Mouse (Mus musculus) limb, embryonic 10.5 days (tissue): Measurements from ENCODE around the gene Eif4e1b. TPM values are rescaled to one million over a fixed set of nuclear protein-coding genes. Genes with fewer than 3 reads are reported as not detected.
"Not testable (repeated sequence)": the region's sequence is repeated elsewhere in the genome, so short reads cannot be mapped to it uniquely, and the experiment has no call there.

ENCODE experiments used
- DNase-seq: peaks from one replicate; pipeline ENCODE4 v3.0.0-alpha.2; 2017; ENCODE audit warnings: low spot score
- H3K27ac ChIP-seq: fragments of 300-500 bp; sonication (generic); 2 replicates; pipeline ENCODE4 v1.5.1; 2016; ENCODE audit warnings: mild to moderate bottlenecking
- H3K27me3 ChIP-seq: fragments of 300-500 bp; sonication (generic); 2 replicates; pipeline ENCODE4 v1.6.1; 2016; ENCODE audit warnings: low read depth, mild to moderate bottlenecking; ENCODE audit not compliant: poor library complexity, severe bottlenecking
- H3K36me3 ChIP-seq: fragments of 300-500 bp; sonication (generic); 2 replicates; pipeline ENCODE4 v1.6.1; 2016; ENCODE audit warnings: mild to moderate bottlenecking, moderate library complexity
- H3K4me1 ChIP-seq: fragments of 300-500 bp; sonication (generic); 2 replicates; pipeline ENCODE4 v1.6.1; 2016
- H3K4me3 ChIP-seq: fragments of 300-500 bp; sonication (generic); 2 replicates; pipeline ENCODE4 v1.5.1; 2016; ENCODE audit warnings: mild to moderate bottlenecking, moderate library complexity
- H3K9me3 ChIP-seq: fragments of 300-500 bp; sonication (generic); replicated peaks from 2 replicates; pipeline ENCODE4 v1.6.1; 2016; ENCODE audit warnings: mild to moderate bottlenecking
- WGBS: fragments of 180-500 bp; shearing (Covaris S2); methylation state at CpG from one replicate; pipeline ENCODE4 v1.1.7; 2016; 5-methylcytosine and 5-hydroxymethylcytosine counted together
- polyA plus RNA-seq: library from polyadenylated mRNA; unstranded; fragments of >200 nt; fragmentation: Nextera tagmentation; extraction: Ambion mirVana; gene quantifications from 2 replicates; pipeline ENCODE4 v1.2.1, GENCODE M21; 2016

The Eif4e1b gene
- polyA plus RNA-seq, 1 experiment from 2014 or later, result not detected

DNA sequence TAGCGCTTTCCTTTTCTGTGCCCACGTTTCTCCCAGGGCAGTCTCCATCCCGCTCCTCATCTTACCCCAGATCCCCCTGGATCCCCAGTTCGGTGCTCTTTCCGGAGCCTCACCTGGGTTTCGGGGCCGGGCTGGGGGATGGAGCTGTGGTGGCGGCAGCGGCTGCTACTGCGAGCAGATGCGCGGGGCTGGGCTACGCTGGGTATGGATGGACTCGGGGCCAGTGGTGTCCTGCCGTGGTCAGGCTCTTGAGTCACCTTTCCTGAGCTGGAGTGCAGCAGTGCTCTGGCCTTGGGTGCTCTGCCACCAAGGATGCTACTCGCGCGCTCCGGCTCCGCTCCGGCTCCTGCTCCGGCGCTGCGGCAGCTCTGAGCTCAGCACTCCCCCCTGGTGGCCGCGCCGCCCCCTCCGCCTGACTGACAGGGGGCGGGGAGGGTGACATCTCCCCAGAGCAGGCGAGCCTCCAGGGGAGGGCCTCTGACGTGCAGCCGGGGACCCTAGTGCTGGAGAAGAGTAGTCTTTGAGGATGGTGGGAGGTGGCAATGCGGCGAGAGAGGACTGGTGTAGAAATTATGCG is 17.5 kb upstream of the Eif4e1b start, which contains the start of gene Sncb:
TSS of gene Sncb (minus strand) at position 404 of the 577 bp plus-strand sequence.
- no peak within 1 kb of the TSS for H3K27ac ChIP-seq

DNA sequence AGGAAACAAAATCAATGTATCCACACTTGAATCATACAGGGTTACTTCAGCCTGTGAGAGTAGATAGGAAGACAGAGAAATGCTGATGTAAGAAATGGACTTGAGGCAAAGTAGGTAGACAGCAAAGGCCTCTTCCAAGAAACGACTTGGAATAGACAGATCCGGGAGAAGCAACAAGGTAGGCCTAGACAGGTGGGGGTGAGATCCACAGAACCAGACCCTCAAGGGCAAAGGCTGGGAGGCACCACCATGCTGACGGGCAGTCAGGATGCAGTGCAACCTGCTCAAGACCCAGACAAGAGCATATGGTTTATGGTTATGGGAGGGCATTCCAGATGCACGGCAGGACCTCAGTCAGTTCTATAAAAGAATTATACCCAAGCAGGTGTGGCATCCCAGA is 16.8 kb upstream of the Eif4e1b start:
- Histone ChIP-seq H3K27me3 (peaks cover 62% of the 10 kb centered on the region), H3K4me3 (no peak overlapping the region), H3K27ac (no peak overlapping the region), H3K4me1 (peaks cover 19% of the 10 kb centered on the region), H3K9me3 (no peaks in the 10 kb centered on the region), H3K36me3 (no peaks in the 10 kb centered on the region)
- 82% methylated on average over 4 of the region's 4 CpGs for WGBS
- DNase-seq, result no peak

More for the DNA sequence above, 17.5 kb upstream of the Eif4e1b start, which contains the start of gene Sncb:
- Histone ChIP-seq H3K9me3 (no peaks in the 10 kb centered on the region), H3K4me1 (peaks cover 19% of the 10 kb centered on the region), H3K27me3 (peaks cover 69% of the 10 kb centered on the region), H3K4me3 (peak within 1 kb of the TSS; percentile 45), H3K36me3 (no peaks in the 10 kb centered on the region)
- WGBS, result 3% methylated on average over 35 of the region's 35 CpGs
- DNase-seq, result peak; percentile 72

DNA sequence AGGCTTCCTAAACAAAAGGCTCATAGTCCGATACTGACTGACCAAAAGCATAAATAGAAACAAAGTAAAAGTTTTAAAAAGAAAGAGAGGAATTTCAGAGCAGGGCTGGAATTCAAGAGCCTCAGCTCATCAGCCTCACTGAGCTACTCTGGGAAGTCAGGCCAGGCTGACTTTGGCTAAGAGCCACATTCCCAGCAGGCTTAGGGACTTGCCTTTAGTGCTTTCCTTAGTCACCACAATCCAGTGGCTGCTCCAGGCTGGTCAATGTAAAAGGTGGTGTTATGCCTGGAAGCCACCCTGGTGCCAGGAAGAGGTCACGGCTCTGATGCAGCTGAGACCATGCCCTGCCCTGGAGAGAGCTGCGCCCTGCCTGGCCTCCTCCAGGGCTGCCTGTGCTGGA is 3.2 kb upstream of the Eif4e1b start:
- no peaks in the 10 kb centered on the region for H3K4me1 ChIP-seq
- 84% methylated on average over 3 of the region's 3 CpGs for WGBS
- H3K9me3 ChIP-seq, result no peaks in the 10 kb centered on the region
- no peak for DNase-seq
- no peak overlapping the region for H3K4me3 ChIP-seq
- H3K36me3 ChIP-seq, result no peaks in the 10 kb centered on the region
- no peaks in the 10 kb centered on the region for H3K27me3 ChIP-seq
- no peak overlapping the region for H3K27ac ChIP-seq

DNA sequence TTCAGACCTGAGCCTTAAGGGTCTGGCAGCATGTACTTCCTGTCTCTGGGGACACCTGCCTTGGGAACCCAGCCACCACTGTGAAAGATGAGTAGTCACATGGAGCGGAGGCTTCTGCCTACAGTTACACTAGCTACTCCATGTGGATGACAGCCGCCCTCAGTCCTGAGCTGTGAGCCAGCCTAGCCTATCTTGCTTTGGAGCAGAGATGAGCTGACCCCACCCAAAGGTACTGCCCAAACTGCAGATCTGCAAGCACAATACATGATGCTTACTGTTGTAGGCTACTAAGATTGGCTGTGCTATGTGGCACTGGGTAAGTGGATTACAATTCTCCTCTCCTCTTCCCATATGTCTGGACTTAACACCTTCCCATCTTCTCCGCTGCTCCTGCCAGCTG is 2.7 kb upstream of the Eif4e1b start:
- Histone ChIP-seq H3K9me3 (no peaks in the 10 kb centered on the region), H3K4me1 (no peaks in the 10 kb centered on the region), H3K27ac (no peak overlapping the region), H3K36me3 (no peaks in the 10 kb centered on the region), H3K4me3 (no peak overlapping the region), H3K27me3 (no peaks in the 10 kb centered on the region)
- WGBS, result 78% methylated on average over 3 of the region's 3 CpGs
- no peak for DNase-seq

DNA sequence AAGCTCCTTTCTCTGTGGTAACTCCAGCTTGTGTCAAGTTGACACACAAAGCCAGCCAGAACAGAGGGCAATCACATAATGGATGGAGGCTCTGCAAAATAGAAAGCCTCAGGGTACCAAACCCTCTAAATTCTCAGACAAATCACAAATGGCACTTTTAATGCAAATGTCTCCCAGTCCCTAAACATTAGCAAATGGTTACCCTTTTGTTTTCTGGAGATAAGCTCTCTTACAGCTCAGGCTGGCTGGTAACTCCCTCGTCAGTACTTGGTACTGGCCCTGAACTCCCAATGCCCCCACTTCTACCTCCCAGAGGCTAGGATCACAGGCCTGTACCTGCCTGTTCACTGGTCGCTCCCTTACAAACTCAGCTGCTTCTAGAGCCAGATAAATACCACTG is 563 bp upstream of the Eif4e1b start:
- Histone ChIP-seq H3K9me3 (no peaks in the 10 kb centered on the region), H3K4me3 (no peak overlapping the region), H3K4me1 (no peaks in the 10 kb centered on the region), H3K36me3 (no peaks in the 10 kb centered on the region), H3K27ac (no peak overlapping the region), H3K27me3 (0 out of 2 replicates have a peak, but pooled peaks cover 7% of the 10 kb centered on the region)
- DNase-seq, result no peak
- WGBS, result 51% methylated on average over 2 of the region's 2 CpGs

DNA sequence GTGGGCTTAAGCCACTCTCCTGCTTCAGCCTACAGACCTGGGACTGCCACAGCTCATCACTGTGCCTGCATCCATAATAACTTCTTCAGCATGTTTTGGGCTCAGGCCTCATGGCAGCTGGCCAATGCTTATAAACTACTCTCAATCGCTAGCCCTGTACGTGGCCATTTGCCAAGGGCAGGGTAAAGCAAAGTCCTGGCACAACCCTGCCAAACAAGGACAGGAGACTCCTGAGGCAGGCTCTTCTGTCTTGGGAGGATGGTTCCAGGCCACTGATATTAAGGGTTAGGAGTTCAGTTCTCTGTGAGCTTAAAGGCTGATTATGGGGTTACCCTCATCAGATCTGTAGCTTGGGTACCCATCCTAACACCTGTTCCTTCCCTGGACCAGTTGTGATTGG is 3.8 kb downstream of the Eif4e1b start:
- not testable (repeated sequence) for DNase-seq
- peaks cover 48% of the 10 kb centered on the region for H3K27me3 ChIP-seq

DNA sequence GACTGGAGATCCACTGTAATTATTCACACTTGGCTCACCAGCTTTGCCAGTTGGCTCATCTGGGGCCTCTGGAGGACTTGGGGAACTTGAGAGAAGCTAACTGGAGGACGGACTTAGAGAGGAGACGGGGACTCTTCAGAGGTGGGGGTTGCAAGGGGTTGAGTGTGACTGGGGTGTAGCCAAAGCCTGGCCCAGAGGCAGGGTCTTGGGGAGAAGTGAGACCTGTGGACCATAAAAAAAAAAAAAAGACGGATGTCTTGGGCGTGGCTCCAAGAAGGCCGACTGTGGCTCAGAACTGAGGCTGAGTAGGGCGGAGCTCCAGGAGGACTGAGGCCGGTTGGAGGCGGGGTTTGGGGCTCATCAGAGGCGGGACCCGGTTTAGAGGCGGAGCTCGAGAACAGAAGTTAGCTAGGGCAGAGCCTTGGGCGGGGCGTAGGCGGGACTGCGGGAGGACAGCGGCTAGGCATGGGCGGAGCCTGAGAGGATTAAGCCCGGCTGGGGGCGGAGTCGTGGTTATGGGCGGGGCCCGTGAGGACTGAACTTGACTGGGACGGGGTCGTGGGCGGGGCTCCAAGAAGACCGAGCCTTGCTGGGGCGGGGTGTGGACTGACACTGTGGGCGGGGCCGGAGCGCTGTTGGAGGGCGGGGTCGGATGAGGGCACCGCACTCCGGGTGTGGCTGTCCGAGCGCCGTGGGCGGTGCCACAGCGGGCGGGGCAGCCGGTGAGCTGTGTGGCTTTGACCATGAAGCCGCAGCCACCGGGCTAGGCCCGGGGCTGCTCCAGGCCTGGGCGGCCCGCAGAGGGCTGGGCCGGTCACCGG is 5.2 kb downstream of the Eif4e1b start, which contains the start of gene Tspan17:
TSS of gene Tspan17 (plus strand) at position 638 of the 821 bp plus-strand sequence.
- 2% methylated on average over 49 of the region's 49 CpGs for WGBS
- DNase-seq, result peak; percentile 93
- Histone ChIP-seq H3K27ac (peak within 1 kb of the TSS; percentile 33; the same call in 1 of the 2 replicates), H3K4me3 (peak within 1 kb of the TSS; percentile 61), H3K9me3 (no peaks in the 10 kb centered on the region), H3K36me3 (no peaks in the 10 kb centered on the region), H3K4me1 (peaks cover 23% of the 10 kb centered on the region), H3K27me3 (peaks cover 62% of the 10 kb centered on the region)

More for the DNA sequence above, 3.8 kb downstream of the Eif4e1b start:
- H3K9me3 ChIP-seq, H3K27ac ChIP-seq, H3K36me3 ChIP-seq, H3K4me3 ChIP-seq: not testable (repeated sequence)
- peaks cover 18% of the 10 kb centered on the region for H3K4me1 ChIP-seq
- 91% methylated on average over 2 of the region's 2 CpGs for WGBS

DNA sequence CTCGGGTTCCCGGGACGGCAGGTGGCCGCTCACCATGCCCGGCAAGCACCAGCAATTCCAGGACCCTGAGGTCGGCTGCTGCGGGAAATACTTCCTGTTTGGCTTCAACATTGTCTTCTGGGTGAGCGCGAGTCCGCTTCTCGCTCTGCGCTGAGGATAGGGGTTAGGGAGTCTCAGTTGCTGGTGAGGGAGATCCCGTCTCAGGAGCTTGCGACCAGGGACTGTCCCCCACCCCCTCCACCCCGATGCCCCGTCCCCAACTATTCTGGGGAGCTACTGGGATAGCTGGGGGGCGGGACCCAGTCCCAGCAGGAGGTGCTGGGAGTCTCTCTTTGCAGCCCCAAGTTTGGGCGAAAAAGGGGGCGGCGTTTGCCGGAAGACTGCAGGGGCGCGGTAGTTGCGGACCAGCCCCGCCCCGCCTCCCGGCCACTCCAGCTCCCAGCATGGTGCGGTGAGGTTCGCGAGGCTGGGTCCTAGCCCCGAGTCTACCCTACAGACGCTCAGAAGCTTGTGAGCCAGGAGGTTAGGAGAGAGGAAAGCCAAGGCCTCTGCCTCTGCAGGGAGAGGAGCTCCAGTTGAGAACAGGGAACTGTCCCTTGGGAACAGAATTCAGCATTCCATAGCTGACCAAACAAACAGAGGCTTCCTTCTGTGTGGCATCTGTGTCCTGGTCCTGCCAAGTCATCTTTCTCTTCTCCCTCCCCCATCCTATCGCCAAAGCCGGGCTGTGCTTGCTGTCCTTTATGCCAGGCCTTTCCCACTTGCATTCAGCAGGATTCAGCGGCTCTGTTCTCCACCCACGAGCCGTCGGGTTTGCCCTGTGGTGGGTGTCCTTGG is 6.0 kb downstream of the Eif4e1b start:
- 2% methylated on average over 38 of the region's 38 CpGs for WGBS
- peaks cover 69% of the 10 kb centered on the region for H3K27me3 ChIP-seq

DNA sequence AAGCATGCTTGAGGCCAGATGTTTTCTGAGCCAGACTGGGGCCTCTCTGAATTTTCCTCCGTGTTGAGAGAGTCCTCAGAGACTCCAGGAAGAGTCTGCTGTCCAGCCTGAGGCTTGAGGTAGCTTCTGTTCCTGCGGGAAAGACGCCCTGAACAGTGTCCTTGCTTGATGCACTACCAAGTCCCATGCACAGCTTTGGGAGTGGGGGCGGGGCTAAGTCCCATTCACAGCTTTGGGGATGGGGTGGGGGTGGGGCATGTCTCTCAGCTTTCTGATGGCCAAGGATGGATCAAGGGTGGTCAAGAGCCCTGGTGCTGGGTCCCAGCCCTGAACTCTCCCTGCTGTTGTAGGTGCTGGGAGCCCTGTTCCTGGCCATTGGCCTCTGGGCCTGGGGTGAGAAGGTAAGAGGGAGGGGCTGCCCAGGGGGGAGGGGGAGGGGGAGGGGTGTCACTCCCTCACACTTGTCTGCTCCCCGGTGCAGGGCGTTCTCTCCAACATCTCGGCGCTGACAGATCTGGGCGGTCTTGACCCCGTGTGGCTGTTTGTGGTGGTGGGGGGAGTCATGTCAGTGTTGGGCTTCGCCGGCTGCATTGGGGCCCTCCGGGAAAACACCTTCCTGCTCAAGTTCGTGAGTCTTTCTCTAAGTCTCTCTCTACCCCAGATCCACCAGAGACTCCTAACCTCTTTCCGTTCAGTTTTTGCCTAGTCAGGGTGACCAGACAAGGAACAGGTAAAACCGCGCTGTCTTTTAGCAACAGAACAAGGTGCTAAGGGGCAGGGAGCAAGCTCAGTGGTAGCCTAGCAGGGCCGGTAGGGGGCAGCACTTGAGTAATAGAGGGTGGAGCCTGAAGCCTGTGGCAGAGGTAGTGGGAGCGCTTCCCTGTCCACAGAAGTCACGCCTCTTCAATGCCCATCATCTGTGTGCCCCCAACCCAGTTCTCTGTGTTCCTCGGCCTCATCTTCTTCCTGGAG is 8.7 kb downstream of the Eif4e1b start:
- no peaks in the 10 kb centered on the region for H3K36me3 ChIP-seq
- H3K4me1 ChIP-seq, result peaks cover 28% of the 10 kb centered on the region
- no peak overlapping the region for H3K27ac ChIP-seq
- DNase-seq, result no peak
- WGBS, result 13% methylated on average over 21 of the region's 21 CpGs
- peaks cover 75% of the 10 kb centered on the region for H3K27me3 ChIP-seq
- no peak overlapping the region for H3K4me3 ChIP-seq
- H3K9me3 ChIP-seq, result no peaks in the 10 kb centered on the region

More for the DNA sequence above, 6.0 kb downstream of the Eif4e1b start:
- H3K9me3 ChIP-seq, result no peaks in the 10 kb centered on the region
- H3K4me3 ChIP-seq, result peak overlapping the region; percentile 61
- H3K27ac ChIP-seq, result peak overlapping the region; percentile 33; the same call in 1 of the 2 replicates
- DNase-seq, result no peak
- no peaks in the 10 kb centered on the region for H3K36me3 ChIP-seq
- H3K4me1 ChIP-seq, result peaks cover 28% of the 10 kb centered on the region

DNA sequence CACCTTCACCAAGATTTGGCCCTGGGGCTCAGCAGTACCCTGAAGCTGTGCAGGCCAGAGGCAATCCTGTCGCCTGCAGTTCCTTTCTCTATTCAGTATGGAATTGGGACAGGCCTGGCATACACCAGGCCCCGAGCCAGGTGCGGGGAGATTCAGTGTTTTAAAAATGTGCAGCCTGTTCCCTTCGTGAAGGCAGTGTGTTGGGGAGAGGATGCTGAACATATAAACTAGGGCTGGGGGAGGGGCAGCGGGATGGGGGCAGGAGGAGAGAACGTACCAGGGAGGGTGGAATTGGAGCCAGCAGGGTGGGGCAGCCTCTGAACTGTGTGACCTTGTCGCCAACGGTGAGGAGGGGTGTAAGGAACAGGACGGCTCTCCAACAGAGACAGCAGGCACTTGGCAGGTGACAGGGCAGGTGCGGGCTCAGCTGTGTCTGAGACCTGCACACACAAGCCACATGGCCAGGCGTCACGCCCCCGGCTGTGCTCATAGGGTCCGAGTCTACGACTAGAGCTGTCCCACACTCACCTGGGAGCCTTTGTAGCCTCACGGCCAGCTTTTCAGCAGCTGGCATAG is 10.3 kb downstream of the Eif4e1b start:
- no peak for DNase-seq
- Histone ChIP-seq H3K27ac (no peak overlapping the region), H3K36me3 (no peaks in the 10 kb centered on the region), H3K4me1 (peaks cover 25% of the 10 kb centered on the region), H3K9me3 (no peaks in the 10 kb centered on the region), H3K27me3 (peaks cover 80% of the 10 kb centered on the region), H3K4me3 (no peak overlapping the region)
- WGBS, result 77% methylated on average over 16 of the region's 16 CpGs

DNA sequence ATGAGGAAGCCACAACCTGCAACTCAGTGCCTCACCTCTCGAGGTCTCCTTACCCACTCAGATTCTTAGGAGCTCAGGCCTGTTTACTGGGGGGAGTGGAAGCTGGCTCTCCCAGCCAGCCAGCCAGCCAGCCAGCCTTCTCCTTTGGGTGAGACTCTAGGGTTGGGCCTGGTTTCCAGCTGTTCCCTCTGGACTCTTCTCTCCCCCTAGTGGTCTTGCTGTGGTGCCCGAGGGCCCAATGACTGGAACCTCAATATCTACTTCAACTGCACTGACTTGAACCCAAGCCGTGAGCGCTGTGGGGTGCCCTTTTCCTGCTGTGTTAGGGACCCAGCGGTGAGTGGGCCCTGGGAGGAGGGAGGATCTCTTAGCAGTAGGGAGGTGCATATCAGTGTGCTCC is 11.0 kb downstream of the Eif4e1b start:
- Histone ChIP-seq H3K4me1 (peaks cover 18% of the 10 kb centered on the region), H3K36me3 (no peaks in the 10 kb centered on the region), H3K4me3 (no peak overlapping the region), H3K9me3 (no peaks in the 10 kb centered on the region), H3K27me3 (peaks cover 72% of the 10 kb centered on the region), H3K27ac (no peak overlapping the region)
- 52% methylated on average over 5 of the region's 5 CpGs for WGBS
- DNase-seq, result no peak
